Mouse (Mus musculus) T-helper 17 cell (primary cell): Measurements from ENCODE around the gene Gpm6a.

Experiments
- in situ Hi-C, 2 experiments: fragments of 300-600 bp; cut with MboI, MseI; formaldehyde crosslinking; loops; 1 replicate in 1 of 2; 2 replicates in 1 of 2; pipeline ENCODE4 v1.15.1; 2025; ENCODE audit warnings: high pct_unique_total_duplicates in 2 of 2

Gene Gpm6a

DNA sequence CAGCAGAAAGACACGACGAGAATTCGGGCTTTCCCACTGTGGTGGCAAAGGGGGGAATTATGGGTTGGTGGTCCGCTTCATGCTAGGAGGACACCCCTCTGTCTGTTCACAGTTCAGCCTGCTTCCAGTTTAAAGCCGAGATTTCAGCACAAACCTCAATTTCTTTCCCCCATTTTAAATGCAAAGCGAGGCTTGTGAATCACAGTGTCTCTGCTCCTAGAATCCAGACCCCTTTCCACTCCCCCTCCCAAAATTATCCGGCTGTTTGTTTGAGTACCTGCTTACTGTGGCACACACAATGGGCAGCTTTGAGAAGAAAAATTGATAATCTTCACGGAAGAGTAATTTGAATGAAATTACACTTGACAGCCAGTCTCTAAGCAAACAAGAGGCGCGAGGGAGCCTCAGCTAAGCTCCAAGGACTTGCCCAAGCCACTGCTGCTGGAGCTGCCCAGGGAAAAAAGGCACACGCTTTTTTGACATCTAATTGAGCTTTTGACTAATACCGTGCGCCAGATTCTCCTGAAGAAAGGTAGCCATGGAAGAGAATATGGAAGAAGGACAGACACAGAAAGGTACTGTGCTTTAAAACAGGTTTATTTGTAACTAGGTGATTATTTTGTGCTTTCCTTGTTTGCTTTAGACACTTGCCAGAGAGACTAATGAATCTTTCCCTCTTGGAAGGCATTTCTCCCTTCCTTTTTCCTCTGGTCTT lies at the start of gene Gpm6a:
Gene Gpm6a, plus strand, starts transcription at position 103 of the 715 bp plus-strand sequence.
- in situ Hi-C loops = no loop called here

DNA sequence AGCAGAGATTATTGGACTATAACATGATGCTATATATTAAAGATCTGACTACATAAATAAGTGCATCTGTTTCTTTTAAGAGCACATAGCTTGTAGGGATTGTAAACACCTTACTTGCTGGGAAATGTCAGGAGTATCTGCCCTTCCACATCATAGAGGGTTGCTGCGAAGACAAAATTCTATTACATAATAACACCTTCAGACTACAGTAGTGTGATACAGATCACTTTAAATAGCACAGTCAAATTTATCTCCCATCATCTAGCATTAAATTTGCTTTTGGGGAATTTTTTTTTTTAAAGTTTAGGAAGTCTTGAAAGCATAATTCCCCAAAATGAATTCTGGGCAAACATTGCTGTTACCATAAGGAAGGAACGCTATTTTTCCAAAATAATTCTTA lies 41.8 kb upstream of the Gpm6a start:
- in situ Hi-C loops = no loop called here

DNA sequence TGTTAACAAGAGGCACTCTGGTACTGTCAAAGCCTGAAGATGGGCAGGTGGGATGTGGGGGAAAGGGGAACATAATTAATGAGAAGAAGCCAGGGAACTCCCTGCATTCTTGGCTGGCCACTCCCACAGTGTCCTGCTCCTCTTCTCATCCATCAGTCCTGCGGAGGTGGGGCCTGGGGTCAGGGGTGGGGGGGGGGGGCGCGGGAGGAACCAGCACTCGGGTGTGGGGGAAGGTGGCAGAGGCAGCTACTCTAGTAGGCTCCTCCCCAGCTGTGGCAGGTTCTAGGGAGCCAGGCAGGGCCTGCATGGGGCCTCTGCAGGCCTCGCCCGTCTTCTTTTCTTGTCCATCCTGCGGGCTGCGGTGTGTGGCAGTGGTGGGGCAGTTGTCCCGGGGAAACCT lies 36.9 kb upstream of the Gpm6a start:
- in situ Hi-C loops = no loop called here

DNA sequence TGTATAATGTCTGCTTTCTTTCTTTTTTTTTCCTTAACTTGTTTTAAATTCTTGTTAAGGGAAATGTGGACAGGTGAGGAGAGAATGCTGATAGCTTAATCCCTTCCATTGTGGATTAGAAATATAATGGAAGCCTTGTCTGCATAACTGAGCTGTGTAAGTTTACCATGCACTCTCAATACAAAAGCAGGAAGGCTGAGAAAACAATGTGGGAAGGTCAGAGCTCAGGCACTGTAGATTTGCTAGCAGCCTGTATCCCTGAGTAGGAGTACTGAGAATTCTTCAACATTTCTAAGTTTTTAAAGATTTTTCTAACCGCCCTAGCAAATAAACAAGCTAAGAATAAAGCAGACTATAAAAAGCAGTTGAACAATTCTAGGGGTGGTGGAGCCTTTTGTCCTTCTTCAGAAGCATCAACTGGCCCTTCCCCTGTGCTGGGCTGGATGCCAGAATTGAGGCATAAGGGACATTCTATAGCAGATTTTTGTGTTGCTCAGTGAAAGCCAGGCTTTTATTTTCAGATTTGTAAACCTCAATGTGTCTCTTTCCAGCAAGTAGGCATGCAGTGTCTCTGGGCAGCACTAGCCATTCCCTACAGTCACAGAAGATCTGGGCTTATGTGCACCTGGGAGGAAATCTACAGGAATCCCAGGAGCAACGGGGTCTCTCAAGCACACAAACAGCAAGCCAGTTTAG lies 32.3 kb upstream of the Gpm6a start:
- in situ Hi-C loops = no loop called here

DNA sequence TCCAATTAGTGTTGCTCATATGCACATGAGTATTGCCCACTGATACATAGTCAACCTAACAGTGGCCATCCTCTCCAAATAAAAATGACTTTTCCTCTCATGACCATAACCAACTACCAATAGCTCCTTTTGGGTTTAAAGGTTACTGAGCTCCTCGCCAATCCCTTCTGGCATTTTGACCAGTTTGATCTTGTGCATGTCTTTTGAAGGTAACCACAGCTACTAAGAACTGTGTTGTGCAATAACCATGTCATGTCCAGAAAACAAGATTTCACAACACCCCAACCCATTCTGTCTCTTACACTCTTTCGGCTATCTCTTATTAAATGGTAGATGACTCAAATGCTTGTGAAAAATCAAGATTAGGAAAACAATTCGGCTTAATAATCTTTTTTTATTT lies 29.7 kb upstream of the Gpm6a start:
- in situ Hi-C loops = no loop called here

DNA sequence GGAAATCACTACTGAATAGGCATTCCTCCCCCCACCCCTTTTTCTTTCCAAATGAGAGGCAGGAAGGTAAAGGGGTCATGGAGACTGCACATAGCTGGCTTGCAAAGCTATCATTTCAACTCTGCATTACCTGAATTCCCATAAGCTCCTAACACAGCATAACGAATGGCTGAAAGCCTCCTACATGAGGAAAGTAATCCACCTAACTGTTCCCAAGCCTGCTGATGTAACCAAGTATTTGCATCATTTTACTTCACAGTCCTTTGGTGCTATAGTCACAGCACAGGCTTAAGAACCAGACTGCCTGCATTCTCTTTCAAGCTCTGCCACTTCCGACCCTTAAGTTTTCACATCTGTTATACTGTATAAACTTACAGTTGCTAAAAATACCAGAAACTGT lies 22.3 kb upstream of the Gpm6a start:
- in situ Hi-C loops = no loop called here

DNA sequence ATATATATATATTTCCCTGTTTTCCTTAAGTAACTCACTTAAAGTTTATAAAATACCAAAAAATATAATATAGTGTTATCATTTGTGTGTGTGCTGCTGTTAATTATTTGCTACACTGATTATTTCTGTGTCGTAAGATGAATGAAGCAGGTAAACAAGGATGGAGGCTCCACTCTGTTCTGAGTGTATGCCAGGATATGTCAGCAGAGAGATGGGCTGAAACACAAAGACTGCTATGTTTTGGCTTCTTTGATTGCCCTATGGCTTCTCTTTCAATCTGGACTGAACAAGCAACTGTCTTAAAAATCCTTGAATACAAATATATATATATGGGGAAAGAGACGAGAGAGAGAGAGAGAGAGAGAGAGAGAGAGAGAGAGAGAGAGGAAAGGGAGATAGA lies 1.3 kb upstream of the Gpm6a start:
- in situ Hi-C loops = no loop called here

DNA sequence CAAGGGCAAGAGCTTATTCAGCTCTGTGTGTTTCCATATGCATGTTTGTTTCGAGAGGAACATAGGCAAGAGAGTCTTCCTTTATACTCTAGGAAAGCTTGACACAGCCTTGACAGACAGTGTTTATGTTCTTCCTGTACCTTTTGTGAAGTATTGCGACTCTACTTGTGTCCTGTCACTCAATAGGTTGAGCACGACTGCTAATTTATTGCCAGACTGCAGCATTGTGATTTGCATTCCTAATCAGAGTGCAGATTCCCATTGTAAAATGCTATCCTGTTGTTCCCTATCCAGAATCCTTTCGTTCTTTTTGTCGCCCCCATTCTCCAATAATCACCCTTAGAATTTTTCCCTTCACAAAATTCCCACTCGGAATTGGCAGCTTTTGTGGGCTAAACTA lies 613 bp upstream of the Gpm6a start:
- in situ Hi-C loops = no loop called here

DNA sequence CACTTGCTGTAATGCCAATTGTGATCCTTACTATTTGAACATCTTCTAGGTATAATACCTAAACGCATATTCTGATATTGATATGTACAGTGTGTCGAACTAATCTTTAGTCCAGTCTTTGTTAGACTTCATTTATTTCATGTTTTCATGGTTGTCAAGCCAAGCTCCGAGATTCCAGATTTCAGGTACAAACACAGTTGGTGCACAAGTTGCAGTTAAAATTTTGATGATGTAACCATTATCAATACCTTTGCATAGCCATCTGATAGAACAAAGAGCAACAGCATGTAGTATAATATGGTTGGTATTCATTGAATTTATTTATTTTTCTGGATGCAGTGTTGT lies 785 bp downstream of the Gpm6a start:
- in situ Hi-C loops = no loop called here

DNA sequence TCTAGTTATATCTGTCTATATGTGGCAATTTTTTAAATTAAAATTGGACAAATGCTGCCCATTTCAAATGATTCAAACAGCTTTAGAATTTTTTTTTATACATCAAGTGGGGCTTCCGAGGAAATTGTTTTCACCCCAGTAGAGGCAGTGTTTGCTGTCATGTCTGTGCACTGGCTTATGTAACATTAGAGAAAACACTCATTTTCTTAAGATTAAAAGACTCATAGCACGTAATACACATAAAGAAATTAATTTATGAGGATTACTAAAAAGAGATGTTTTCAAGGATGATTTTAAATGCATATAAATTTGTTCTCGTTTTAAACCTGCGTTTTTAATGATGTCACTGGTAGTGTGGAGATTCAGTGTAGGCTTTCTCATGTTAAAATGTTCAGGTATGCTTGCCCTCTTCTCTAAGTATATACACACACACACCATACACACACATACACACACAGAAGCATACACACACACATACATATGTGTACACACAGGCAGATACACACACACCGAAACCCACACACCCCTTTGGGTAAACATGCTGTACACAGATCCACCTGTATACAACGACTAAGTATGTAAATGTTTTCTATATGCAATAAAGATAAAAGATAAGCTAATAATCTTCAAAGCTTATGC lies 1.4 kb downstream of the Gpm6a start:
- in situ Hi-C loops = no loop called here

DNA sequence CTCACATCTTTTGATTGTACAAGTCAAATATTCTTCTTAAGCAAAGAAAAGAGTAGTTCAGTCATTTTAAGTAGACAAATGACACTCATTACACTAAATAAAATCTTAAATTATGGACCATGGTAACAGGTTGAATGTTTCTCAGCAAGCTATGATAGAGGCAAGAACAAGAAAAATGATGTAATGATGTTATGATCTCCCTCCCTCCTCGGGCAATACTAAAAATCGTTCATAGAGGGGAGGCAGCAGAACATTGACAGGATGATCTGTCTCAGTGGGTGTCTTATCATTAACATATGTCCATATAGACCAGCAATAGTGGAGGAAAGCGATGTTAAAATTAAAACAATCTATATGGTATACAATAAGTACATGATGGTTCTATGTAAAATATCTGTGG lies 2.1 kb downstream of the Gpm6a start:
- in situ Hi-C loops = no loop called here

DNA sequence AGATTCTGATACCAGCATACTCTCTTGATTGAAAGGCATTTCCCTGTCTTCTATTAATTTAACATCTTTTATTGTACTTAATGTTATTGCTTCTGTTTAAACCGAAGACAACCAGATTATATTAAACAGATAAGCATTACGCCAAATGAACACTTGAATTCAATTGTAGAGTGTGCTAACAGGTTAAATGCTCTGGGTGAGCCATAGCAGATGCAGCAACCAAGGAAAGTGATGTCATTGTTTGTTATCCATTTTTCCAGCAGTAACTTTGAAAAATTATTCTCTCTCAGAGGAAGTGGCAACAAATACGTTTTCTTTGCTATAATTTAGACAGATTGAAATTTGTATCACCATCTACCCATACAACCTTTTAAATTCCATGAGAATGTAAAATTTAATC lies 2.9 kb downstream of the Gpm6a start:
- in situ Hi-C loops = no loop called here

DNA sequence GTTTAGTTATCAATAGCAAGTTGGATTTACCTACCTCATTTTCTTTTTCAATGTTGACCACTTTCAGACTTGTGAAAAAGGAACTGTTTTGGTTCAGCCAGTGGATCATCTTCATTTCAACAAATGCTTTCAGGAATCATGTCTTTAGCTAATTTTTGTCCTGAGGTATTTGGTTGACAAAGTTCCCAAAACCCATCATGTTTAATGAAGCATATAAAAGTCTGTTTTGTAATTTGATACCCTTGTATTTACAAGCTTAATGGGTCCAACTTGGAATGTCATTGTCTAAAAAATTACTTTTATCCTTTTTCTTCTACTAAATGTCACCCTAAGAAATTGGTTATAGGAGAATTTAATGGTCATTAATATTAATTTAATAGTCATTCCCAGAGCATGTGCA lies 6.9 kb downstream of the Gpm6a start:
- in situ Hi-C loops = no loop called here

DNA sequence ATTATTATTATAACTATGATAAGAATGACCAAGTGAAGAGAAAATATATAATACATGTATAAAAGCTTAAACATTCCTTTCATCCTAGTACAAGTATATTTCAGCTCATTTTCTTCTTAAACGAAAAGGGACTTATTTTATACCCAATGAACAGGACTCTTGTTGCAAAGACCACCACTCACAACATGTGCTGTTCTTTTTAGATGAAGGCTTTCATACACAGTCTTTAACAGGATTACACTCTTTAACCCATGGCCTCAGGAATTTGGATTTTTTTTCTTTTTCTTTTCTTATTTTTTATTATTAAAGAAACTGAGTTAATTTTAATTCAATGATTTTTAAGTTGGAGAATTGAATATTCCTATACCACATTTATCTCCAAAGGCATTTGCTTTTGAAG lies 20.4 kb downstream of the Gpm6a start:
- in situ Hi-C loops = no loop called here

DNA sequence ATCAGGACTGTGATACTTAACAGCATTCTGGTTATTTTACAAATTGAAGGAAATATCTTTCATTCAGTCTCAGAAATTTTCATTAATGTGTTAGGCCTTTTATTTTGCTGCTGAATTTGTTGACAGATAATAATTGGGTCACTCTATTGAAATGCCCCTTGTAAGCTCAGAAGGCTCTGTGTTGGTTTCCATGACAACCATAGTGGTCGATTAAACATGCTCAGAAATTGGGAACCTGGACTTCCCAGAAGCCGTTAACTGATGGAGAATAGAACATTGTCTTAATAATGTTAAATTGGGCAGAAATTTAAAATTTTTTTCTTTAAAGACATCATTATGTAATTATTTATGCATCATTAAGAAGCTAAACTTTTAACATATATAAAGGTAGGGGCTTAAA lies 20.9 kb downstream of the Gpm6a start:
- in situ Hi-C loops = no loop called here

DNA sequence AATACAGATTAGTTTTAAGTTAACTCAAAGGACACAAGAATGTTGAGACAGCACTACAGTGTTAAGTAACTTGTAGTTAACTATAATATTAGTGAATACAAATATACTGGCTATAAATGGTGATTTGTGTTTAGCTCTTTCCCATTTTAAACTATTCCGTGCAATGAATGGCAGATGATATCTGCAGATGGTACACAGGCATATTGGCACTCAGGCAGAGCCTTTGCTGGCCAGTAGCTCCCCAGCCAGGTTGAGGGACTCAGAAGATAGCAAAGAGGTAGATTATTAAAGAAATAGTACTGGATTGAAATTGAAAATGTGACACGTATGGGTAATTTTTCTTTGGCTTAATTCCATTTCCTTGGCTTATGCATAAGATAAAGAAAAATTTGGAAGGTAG lies 21.3 kb downstream of the Gpm6a start:
- in situ Hi-C loops = no loop called here

DNA sequence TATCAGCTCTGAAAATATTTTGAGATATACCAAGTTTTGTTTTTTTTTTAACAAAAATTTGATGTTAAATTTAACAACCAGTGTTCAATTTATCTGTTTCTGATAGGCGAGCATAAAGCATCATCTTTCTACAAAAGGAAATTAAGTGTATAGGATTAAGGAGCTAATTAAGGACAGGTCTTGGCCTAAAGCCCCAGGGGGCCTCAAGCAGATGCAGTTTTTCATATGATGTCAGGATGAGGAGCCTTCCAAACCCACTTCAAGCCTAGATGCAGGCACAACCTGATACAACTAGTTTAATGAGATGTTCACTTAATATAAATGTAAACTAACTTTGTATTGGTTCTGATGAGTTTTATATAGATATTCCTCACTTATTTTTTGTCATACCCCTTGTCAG lies 22.0 kb downstream of the Gpm6a start:
- in situ Hi-C loops = no loop called here

DNA sequence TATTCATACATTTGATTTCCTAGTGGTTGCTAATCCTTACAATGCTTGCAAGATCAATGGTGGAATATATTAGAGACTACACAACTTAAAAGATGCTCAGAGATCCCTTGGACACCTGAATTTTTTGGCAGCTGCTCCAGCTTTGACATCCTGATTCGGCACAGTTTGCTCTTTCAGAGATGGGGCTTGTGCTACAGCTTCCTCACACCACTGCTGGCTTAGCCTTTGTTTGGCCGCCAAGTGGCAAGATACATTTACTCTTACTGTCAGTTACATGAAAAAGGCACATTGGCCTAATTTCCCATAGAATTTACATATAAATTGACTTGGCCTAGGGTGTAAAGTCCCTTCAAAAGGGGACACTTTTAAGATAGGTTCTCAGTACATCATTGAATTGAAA lies 32.1 kb downstream of the Gpm6a start:
- in situ Hi-C loops = no loop called here

DNA sequence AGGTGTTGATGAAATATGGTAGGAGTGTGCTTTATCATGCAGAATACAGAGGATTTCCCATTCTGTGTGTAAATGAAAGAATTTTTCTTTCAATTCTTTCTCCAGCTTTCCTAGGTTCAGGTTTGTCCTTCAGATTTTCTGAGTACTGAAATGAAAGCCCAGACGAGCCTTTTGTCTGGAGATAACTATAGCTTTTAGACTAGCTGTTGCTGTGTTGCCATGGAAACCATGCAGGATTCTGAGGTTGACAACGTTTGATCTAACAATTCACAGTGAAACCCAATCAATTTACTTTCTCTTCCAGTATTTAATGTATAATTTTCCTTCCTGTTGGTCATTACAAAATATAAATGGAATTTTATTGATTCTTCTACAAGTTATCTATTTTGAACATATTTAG lies 34.5 kb downstream of the Gpm6a start:
- in situ Hi-C loops = no loop called here

DNA sequence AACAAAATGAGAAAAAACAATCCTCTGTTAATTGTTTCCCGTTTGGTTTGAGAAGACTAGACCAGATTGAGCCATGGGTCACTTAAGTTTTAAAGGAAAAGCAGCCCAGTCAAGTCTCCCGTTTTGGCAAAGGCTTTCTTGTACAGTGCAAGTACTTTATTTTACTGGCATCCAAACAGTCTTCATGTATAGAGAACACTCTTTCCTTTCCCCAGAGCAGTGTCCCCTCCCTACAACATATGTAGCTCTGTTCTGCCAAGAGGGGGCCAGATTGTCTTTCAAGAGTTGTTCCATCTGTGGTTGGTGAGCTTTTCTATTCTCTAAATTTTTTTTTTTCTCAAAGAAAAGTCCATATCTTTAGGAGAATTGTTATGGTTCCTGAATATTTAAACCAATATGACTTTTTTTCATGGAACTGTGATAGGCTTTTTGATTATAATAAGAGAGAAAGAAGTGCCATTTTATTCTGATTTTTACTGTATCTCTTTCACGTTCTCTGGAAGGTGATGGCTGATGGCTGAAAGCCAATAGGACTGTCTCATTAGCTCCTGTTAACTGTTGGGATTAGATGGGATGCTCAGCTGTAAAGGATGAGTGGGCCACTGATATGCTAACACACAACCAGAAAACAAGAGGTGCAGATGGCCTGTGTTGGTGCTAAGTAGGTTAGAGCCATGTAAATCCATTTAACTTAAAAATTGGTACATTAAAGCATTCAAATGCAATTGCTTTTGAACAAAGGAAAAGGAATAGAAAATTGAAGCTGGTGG lies 37.4 kb downstream of the Gpm6a start:
- in situ Hi-C loops = no loop called here

DNA sequence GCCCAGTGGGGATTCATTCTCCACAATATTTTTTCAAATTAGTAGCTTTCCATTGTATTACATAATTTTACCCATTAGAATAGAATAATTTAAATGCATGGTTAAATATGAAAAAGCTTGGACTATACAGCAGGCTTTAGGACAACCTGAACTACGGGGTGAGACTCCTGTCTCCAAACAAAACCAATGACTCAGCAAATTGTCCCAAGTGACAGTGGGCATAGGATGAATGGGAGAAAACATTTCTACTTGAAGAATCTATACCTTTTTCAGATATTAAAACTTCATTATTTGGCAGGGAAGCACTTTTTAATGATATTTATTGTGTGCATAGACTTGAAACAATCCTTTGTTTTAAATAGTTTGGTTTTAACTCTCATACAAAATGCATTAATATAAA lies 41.0 kb downstream of the Gpm6a start:
- in situ Hi-C loops = no loop called here

DNA sequence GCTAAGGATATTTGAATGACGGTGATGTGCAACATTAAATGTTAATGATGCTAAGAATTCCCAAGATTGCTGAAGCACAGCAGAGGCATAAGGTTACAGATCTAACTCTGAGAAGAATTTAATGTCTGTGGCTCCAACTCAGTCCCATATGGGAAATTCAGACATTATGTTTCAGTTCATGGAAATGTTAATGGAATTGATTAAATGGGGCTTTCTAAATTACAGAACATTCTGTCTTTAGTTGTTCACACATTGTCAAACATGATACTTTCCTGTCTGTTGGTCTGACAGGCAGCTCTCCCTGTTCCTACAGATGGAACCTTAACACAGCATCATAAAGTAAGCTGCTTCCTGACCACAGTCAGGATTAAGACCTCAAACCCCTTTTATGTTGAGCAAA lies 47.8 kb downstream of the Gpm6a start:
- in situ Hi-C loops = no loop called here

DNA sequence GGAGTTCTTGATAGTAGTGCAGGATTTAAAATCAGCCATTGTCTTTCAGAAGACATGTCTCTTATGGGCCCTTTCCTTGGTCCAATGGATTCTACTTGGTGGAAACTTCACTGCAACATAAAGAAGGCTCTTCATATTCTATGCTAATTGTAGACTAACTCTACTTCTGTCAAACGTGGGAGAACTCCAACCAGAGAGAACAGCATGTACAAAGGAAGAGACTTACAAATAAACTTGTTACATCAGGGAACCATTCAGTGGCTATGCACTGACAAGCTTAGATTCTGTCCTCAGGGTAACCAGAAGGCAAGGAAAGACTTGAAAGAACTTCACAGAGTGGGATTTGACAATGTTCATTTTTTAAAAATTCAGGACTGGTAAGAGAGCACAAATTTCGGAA lies 48.3 kb downstream of the Gpm6a start:
- in situ Hi-C loops = no loop called here
